Mouse (Mus musculus) myocyte (in vitro differentiated cells): ENCODE data around the gene Igfbpl1. TPM values are rescaled to one million over a fixed set of nuclear protein-coding genes. Genes with fewer than 3 reads are reported as not detected.
A peak's percentile ranks its signal among the peaks of the same experiment; 100 is the strongest.

Experiments used
- H3K27me3 ChIP-seq: one replicate; pipeline ENCODE4 v1.6.1; 2011; ENCODE audit not compliant: control insufficient read depth, insufficient read depth, insufficient read length
- H3K36me3 ChIP-seq: one replicate; pipeline ENCODE4 v1.6.1; 2011; ENCODE audit not compliant: control insufficient read depth, insufficient read depth
- H3K4me2 ChIP-seq: one replicate; pipeline ENCODE4 v1.6.1; 2011; ENCODE audit warnings: low read depth, control low read depth
- H3K4me3 ChIP-seq: one replicate; pipeline ENCODE4 v1.5.1; 2011; ENCODE audit warnings: mild to moderate bottlenecking, control low read depth, moderate library complexity
- H3K79me2 ChIP-seq: one replicate; pipeline ENCODE4 v1.6.1; 2011; ENCODE audit not compliant: control insufficient read depth, insufficient read depth
- H3ac ChIP-seq: one replicate; pipeline ENCODE4 v1.6.1; 2011; ENCODE audit not compliant: control insufficient read depth, insufficient read length
- CEBPB ChIP-seq: IDR thresholded peaks from 2 replicates; pipeline ENCODE4 v1.6.1; 2011; ENCODE audit warnings: mild to moderate bottlenecking, moderate library complexity; ENCODE audit not compliant: poor library complexity, insufficient read depth, severe bottlenecking
- E2F4 ChIP-seq: IDR thresholded peaks from one replicate; pipeline ENCODE4 v1.6.1; 2011; ENCODE audit warnings: mild to moderate bottlenecking, control low read depth, moderate library complexity; ENCODE audit not compliant: insufficient read depth
- MAX ChIP-seq: IDR thresholded peaks from one replicate; pipeline ENCODE4 v1.6.1; 2011; ENCODE audit warnings: low read depth, mild to moderate bottlenecking, control low read depth
- MYOD1 ChIP-seq, 3 experiments: IDR thresholded peaks; one replicate each; pipeline ENCODE4 v1.6.1; 2011; ENCODE audit warnings: control low read depth in 2 of 3, low read depth in 2 of 3, mild to moderate bottlenecking in 2 of 3, moderate library complexity in 1 of 3; ENCODE audit not compliant: insufficient read length in 2 of 3, control insufficient read depth in 1 of 3
- MYOG ChIP-seq, 3 experiments: IDR thresholded peaks; one replicate each; pipeline ENCODE4 v1.6.1; 2011; ENCODE audit warnings: control low read depth in 2 of 3, low read depth in 2 of 3, mild to moderate bottlenecking in 2 of 3; ENCODE audit not compliant: insufficient read length in 2 of 3, control insufficient read depth in 1 of 3, insufficient read depth in 1 of 3
- POLR2A ChIP-seq: IDR thresholded peaks from one replicate; pipeline ENCODE4 v1.6.1; 2011; ENCODE audit warnings: low read depth, mild to moderate bottlenecking, control low read depth, moderate library complexity; ENCODE audit not compliant: insufficient read length
- POLR2AphosphoS2 ChIP-seq: IDR thresholded peaks from one replicate; pipeline ENCODE4 v1.6.1; 2011; ENCODE audit warnings: low read depth, control low read depth; ENCODE audit not compliant: insufficient read length
- REST ChIP-seq: IDR thresholded peaks from one replicate; pipeline ENCODE4 v1.6.1; 2011; ENCODE audit warnings: mild to moderate bottlenecking, control low read depth, moderate library complexity; ENCODE audit not compliant: insufficient read depth, insufficient read length
- SRF ChIP-seq: IDR thresholded peaks from one replicate; pipeline ENCODE4 v1.6.1; 2011; ENCODE audit warnings: low read depth; ENCODE audit not compliant: control insufficient read depth, insufficient read length
- TCF12 ChIP-seq: IDR thresholded peaks from one replicate; pipeline ENCODE4 v1.6.1; 2011; ENCODE audit warnings: mild to moderate bottlenecking, control low read depth; ENCODE audit not compliant: poor library complexity, insufficient read depth, severe bottlenecking
- TCF3 ChIP-seq: IDR thresholded peaks from one replicate; pipeline ENCODE4 v1.6.1; 2011; ENCODE audit warnings: low read depth, control low read depth; ENCODE audit not compliant: insufficient read length
- USF1 ChIP-seq: IDR thresholded peaks from one replicate; pipeline ENCODE4 v1.6.1; 2011; ENCODE audit warnings: low read depth, mild to moderate bottlenecking, control low read depth, moderate library complexity
- polyA plus RNA-seq: library from polyadenylated mRNA; unstranded; fragments of >200 nt; fragmentation: generic; extraction: Trizol; gene quantifications from one replicate; pipeline ENCODE4 v1.2.1, GENCODE M21; 2012; ENCODE audit warnings: missing spikeins

The Igfbpl1 gene
- polyA plus RNA-seq, 1 experiment, result not detected

DNA sequence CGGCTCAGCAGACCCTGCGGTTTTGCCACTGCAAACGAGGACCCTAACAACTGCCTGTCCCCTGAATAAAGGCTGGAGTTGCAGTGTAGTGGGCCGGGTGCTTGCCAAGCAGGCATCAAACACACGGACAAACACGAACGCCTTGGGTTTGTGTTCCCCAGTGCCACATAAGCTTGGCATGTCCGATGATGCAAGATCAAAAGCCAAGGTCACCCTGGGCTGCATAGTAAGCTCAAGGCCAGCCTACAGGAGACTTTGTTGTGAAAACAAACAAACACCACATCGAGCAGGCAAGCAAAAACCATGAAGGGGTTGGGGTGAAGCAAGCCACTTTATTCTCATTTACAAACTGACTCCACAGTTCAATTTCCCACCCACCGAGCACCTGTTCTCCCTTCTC lies 57.6 kb downstream of the Igfbpl1 start:
- TF ChIP-seq POLR2AphosphoS2 (no peak), MYOD1 (IDR thresholded peaks at IDR 0.05; ENCODE audit: control insufficient read depth in 1 of 3, insufficient read length in 2 of 3, low read depth in 2 of 3) (no peak), CEBPB (no peak), MAX (no peak), TCF12 (no peak), REST (no peak), POLR2A (no peak)
- H3K27me3 ChIP-seq, result peaks cover 76% of the 10 kb centered on the region

DNA sequence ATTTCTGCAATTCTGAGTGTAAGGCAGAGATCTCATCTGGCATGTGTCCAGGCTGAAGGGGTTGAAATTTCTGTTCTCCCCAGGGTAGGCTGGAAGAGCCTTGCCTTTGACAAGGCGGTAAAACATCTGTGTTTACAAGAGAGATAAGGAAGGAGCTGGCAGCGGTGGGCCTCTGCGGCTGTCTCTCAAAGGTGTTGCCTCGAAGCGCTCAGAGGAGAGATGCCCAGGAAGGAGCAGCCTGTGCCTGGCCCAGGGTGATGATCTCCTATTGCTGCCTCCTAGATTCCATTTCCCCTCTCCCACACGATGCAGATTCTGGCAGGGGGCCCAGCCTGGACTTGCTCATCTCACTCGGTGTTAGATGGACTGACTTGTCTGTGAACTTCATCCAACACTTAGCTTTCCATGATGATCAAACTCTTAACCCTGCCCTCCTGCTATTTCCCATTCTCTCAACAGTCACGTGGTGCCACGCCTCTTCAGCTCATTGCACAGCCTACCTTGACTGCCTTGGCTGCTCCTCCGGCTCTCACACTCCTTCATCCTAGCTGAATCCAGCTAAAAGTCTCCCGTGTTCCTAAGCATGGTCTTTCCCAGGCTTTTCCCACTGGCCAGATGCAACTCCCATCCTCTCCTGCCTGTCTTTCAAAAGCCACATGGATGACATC lies 58.7 kb downstream of the Igfbpl1 start:
- Histone ChIP-seq H3K79me2 (no peaks in the 10 kb centered on the region), H3K4me3 (no peak overlapping the region), H3K27me3 (peaks cover 87% of the 10 kb centered on the region), H3K4me2 (no peak overlapping the region), H3ac (no peak overlapping the region), H3K36me3 (no peaks in the 10 kb centered on the region)
- TF ChIP-seq MAX, result no peak
- TF ChIP-seq USF1, result peak; percentile 32

More for the DNA sequence above, 57.6 kb downstream of the Igfbpl1 start:
- H3K36me3 ChIP-seq, result no peaks in the 10 kb centered on the region
- H3K4me3 ChIP-seq, result no peak overlapping the region
- no peak overlapping the region for H3ac ChIP-seq
- H3K4me2 ChIP-seq, result no peak overlapping the region
- no peaks in the 10 kb centered on the region for H3K79me2 ChIP-seq

DNA sequence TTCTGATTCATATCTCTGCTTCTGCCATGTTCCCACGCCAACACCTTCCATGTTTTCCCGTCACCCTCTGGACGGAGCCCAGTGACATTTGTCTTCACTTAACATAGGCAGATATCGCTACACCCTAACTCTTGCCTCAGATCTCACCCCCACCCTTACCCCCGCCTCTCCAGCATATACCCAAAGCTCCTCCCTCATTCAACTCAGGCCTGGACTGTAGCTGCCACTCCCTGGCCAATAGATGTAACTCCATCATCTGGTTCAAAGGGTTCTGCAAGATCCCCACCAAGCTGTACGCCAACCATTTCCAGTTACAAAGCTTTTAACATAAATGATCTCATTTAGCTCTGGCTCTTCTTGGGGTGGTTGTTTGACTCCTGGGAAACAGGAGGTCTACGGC lies 59.9 kb downstream of the Igfbpl1 start:
- TF ChIP-seq POLR2AphosphoS2, result no peak
- TF ChIP-seq SRF, result no peak
- TF ChIP-seq POLR2A, result no peak
- TF ChIP-seq REST, result no peak
- no peak for TF ChIP-seq E2F4
- no peak for TF ChIP-seq MAX
- no peak for TF ChIP-seq USF1
- TF ChIP-seq TCF3, result no peak
- no peak for TF ChIP-seq TCF12
- no peak for TF ChIP-seq MYOD1 (IDR thresholded peaks at IDR 0.05; ENCODE audit: control insufficient read depth in 1 of 3, insufficient read length in 2 of 3, low read depth in 2 of 3)
- no peak for TF ChIP-seq CEBPB
- TF ChIP-seq MYOG (IDR thresholded peaks at IDR 0.05; ENCODE audit: control insufficient read depth in 1 of 3, insufficient read depth in 1 of 3, insufficient read length in 2 of 3, low read depth in 2 of 3), result no peak
- H3K4me2 ChIP-seq, result no peak overlapping the region
- no peaks in the 10 kb centered on the region for H3K79me2 ChIP-seq
- peaks cover 81% of the 10 kb centered on the region for H3K27me3 ChIP-seq
- H3ac ChIP-seq, result no peak overlapping the region
- no peaks in the 10 kb centered on the region for H3K36me3 ChIP-seq
- H3K4me3 ChIP-seq, result no peak overlapping the region

DNA sequence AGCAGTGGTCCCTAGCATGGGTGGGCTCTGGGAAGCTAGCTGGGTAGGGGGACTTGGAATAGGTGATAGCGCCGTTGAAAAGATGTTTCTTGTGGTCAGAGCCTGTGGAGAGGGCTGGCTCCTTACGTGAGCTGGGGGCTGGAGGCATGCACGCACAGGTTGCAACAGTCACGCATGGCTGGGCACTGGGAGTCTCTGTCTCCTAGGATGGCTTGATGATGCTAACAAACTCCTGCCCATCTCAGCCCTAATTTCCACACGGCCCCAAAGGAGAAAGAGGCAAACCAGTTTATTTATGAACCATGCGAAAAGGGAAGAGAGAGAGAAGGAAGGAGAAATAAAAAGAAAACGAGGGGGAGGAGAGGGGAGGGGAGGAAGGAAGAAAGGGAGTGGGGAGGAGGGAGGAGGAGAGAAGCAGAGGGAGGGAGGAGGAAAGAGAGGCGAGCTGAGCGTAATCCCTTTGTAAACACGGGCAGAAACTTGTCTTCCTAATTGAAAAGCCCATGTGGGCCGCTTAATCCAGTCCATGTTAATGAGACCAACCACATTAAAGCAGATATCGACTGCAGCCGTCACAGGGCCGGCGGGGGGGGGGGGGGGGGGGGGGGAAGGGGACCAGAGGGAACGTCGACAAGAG lies 61.0 kb downstream of the Igfbpl1 start:
- Histone ChIP-seq H3K79me2 (no peaks in the 10 kb centered on the region), H3K4me3 (no peak overlapping the region), H3K36me3 (no peaks in the 10 kb centered on the region), H3ac (no peak overlapping the region), H3K4me2 (no peak overlapping the region), H3K27me3 (peaks cover 73% of the 10 kb centered on the region)
- TF ChIP-seq MYOD1 (IDR thresholded peaks at IDR 0.05; ENCODE audit: control insufficient read depth in 1 of 3, insufficient read length in 2 of 3, low read depth in 2 of 3) (no peak), POLR2AphosphoS2 (no peak), POLR2A (no peak), CEBPB (no peak), E2F4 (no peak), MAX (no peak)

DNA sequence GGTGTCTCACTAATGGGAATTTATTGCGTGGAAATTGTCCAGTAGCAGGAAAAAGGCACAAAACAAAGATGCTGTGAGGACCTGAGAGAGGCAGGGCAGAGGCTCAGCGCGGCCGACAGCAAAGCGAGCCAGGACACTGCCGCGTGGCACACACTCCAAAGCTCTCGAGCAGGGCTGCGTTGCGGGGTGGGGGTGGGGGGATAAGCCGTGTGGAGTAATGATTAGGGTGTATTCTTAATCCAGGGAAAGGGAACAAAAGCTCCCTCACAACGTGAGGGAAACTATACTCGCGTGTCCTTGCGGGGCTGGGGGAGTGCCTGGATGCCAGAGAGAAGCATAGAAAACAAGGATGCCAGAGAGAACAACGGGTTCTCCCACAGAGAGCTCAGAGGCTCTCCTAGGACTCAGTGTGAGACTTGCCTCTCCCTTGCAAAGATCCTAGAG lies 61.6 kb downstream of the Igfbpl1 start:
- Histone ChIP-seq H3K79me2 (no peaks in the 10 kb centered on the region), H3K36me3 (no peaks in the 10 kb centered on the region), H3K4me2 (no peak overlapping the region), H3K27me3 (peaks cover 71% of the 10 kb centered on the region), H3K4me3 (no peak overlapping the region), H3ac (no peak overlapping the region)
- TF ChIP-seq SRF (no peak), REST (no peak), POLR2AphosphoS2 (no peak), POLR2A (no peak), MAX (no peak), E2F4 (no peak), MYOD1 (IDR thresholded peaks at IDR 0.05; ENCODE audit: control insufficient read depth in 1 of 3, insufficient read length in 2 of 3, low read depth in 2 of 3) (no peak), USF1 (no peak), CEBPB (no peak), TCF3 (no peak)
